Mouse (Mus musculus) induced T-regulatory cell, adult 2 months (primary cell): ENCODE measurements around the gene Rpap3.

Experiments used
- DNase-seq: peaks from one replicate; pipeline ENCODE4 v3.0.0-alpha.2; 2012; ENCODE audit warnings: low read depth

Rpap3 gene

GRCm38 (mm10) chr15:97693411-97693810 lies 12.2 kb downstream of the Rpap3 start:
- no peak for DNase-seq

- DNase-seq = no peak
Measured at GRCm38 (mm10) chr15:97684118-97684517, 21.5 kb downstream of the Rpap3 start.

DNA sequence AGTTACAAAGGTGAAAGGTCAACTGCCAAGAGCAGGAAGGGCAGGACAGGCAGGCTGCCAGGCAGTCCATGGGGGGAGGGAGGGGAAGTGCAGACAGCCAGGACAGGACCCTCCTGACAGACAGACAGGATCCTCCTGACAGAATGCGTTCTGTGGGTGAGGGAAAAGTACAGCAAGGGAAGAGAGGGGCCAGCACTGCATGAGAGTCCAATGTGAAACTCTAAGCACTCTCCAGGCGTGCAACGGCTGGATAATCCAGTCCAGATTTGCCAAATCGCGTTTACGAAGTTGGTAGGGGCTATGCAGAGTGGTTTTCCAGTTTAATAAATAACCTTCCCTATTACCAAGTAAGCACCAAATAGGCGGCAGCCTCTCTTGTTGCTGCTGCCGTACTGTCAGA lies 23.6 kb downstream of the Rpap3 start:
- DNase-seq = no peak

DNA sequence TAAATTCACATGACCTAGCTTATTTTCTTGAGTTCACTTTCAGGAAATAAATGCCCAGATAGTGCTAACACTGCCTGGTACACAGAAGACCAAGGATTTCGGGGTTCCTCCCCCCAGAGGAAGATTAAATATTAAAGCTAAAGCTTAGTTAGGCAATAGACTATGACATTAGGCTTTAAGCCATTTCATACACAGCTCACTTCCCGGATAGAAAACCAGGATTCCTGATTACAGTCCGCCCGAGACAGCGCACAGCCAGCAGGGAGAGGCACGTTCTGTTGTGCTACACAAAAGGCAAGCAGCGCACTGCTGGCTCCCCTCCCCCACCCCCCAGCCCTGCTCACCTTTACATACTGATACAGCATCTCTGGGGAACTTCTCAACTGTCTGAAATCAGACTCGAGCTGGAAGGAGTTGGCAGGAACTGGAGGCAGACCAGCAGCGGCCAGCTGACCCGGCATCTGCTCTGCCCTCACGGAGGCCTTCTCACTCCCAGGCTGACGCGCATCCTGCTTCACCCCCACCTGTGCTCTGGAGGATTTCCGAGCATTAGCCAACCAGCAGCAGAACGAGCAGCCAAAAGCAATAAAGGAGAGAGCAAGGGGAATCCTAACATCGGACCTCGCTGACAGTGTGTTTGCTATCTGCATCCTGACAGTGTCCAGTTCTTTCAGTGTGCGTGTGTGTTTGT lies 25.5 kb downstream of the Rpap3 start:
- DNase-seq = no peak

GRCm38 (mm10) chr15:97677341-97677740 lies 28.3 kb downstream of the Rpap3 start:
- no peak for DNase-seq

- peak; percentile 66 for DNase-seq
Measured at GRCm38 (mm10) chr15:97675927-97676326, 29.7 kb downstream of the Rpap3 start.

- DNase-seq = no peak
Measured at GRCm38 (mm10) chr15:97674423-97674822, 31.2 kb downstream of the Rpap3 start.

DNA sequence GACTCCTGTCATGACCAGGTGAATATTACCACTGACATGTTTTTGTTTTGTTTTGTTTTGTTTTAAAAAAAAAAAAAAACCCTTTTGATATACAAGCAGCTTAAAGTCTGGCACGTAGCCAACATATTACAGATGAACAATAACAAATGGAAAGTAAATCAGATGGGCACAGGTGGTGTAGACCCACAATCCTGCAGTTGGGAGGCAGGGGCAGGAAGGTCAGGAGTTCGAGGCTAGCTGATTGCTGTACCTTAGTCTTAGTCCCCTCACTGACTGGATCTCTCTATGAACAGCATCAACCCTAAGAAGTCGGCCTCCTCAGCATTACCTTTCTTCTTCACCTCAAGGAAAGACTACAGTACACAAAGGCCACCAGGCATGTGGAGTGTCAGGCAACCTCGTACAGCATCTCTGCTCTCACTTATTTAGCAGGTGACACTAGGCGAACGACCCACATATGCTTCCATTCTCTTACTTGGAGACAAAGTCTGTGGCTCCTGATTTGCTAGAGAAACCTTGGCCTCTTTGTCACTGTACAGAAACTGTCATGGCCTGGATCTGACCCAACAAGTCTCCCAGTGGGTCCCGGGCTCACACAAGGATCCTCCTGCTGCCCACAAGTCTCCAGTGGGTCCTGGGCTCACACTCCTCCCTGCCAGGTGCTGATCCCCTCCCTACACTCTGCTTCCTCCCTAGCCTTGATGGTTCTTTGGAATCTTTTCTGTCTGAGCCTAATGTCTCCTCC lies 32.2 kb downstream of the Rpap3 start:
- peak; percentile 57 for DNase-seq

DNA sequence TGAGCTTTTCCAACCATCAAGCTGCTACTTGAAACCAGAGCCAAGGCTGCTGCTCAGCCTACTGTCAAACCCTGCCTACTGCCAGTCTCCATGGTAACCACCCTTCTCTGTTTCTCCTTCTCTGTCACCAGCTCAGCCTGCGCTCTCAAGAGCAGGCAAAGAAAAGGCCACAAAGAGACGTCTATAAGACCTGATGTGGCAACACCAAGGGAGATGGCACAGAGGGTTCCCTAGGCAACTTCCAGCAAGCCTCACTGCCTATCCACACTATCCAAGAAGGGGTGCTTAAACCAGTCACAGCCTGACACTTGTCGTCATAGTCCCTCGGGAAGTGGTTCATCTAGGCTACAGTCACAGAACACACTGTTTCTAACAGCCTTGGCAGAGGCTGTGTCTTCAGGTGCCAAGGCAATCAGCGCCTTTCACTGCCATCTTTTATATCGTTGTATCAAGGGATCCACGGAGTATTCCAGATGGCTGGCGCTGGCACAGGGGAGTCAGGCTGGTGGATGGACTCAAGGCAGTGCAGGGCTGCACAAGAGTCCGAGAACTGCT lies 33.3 kb downstream of the Rpap3 start:
- peak; percentile 68 for DNase-seq

- DNase-seq = no peak
Measured at GRCm38 (mm10) chr15:97670554-97670953, 35.1 kb downstream of the Rpap3 start.

DNA sequence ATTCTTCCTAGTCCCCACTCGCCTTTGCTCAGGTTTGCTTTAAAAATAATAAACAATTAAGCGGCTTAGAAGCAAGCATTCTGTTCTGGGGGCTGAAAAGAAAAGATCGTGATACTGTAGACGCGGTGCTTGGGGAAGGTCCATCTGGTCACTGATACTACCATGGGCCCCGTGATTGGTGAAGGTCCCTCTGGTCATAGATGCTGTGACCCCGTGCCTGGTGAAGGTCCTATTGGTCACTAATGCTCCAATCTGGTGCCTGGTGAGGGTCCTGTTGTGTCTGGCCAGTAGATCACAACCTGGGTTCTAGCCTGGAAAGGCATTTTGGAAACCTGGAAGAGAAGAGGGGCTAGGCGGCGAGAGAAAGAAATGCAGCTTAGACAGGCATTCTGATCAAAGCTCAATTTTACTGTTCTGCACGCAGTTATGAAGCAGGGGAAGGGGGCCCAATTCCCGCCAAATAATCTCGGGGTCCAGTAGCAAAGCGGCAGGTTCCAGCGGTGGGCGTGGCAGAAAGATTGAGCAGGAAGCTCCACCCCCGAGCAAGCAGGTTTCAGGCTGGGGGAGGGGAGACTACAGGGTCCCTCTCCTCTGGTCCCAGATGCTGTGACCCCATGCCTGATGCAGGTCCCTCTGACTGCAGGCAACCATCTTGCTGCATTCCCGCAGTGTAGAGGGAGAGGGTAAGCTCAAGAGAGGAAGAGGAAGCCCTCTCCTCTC lies 37.3 kb downstream of the Rpap3 start:
- DNase-seq = peak; percentile 39

GRCm38 (mm10) chr15:97667437-97667836 lies 38.2 kb downstream of the Rpap3 start:
- peak; percentile 94 for DNase-seq

DNA sequence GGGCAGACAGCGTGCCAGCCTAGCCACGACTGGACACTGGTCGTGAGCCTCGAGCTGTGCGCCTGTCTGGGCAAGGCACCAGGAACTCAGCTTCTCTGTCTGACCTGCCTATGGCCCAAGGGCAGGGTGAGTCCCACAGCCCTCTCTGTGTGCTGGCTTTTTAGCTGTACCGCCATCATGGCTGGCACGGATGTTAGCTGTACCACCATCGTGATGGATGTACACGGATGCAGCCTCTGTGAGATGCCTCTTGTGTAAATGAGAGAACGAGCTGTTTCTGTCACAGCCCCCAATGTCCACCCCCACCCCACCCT lies 39.2 kb downstream of the Rpap3 start:
- no peak for DNase-seq

DNA sequence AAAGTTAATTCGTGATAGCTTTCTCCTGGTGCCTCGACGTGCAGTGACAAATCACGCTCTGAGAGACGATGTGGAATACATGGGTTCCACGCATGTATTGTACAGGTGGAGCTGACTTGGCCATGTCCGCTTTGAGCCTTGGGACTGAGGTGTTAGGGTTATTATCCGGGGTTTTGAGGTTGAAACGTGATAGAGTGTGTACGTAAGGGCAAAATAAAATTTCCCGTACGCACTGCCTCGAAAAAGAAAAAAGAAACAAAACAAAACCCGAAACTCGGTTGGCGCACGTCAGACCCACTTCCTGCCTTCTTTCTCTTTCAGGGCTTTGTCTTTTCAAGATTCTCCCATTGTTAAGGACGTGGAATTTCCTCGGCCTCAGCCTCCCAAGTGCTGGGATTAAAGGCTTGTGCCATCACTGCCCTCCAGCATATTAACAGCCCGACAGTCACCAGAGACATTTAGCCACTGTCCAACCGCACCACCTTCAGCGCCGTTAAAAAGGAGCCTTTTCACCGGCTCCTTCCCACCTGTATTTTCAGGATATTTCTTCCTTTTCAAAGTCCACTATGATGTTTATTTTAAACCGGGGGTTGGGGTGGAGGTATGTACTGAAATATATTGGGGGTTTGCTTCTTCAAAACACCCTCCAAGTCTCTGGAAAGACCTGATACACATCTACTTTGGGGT lies 39.7 kb downstream of the Rpap3 start:
- DNase-seq = peak; percentile 94

GRCm38 (mm10) chr15:97664981-97665668 lies 40.5 kb downstream of the Rpap3 start:
- peak; percentile 92 for DNase-seq

DNA sequence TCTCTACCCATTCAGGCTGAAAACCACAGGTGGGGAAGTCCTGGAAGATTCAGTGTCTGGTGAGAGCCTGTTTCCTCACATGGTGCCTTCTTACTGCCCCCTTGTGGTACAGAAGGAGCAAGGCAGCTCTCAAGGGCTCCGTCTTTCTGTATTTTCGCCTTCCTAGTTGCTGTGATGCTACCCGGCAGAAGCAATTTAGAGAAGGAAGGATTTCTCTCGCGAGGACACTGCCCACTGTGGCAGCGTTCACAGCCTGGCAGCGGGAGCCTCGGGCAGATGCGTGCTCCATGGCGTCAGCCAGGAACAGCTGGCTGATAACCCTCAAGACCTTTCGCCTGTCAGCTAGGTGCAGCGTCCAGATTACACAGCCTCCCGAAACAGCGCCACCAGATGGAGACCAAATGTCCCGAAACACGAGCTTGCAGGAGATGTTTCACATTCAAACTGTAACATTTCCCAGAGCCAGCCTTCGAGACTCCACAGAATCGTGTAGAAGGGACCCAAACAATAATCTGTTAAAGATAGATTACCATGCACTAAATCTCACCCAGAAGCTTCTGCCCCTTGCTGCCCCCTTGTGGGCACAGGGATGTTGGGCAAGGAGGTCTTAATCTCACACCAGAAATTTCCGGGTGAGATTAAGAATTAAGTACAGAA lies 41.7 kb downstream of the Rpap3 start:
- DNase-seq = peak; percentile 95

DNA sequence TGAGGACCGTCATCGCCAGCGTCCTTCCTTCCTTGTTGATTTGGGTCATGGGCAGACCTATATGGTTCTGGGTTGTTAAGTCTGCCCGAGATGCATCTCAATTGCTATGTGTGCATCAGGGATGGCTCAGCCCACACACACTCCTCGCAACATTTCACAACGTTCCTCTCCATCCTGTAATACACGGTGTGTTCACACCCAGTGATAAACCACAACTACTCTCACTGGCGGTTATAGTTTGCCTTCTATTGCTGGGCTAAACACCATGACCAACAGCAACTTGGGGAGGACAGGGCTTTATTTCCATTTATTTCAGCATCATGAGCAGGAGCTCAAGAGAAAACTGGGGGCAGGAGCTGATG lies 46.9 kb downstream of the Rpap3 start:
- DNase-seq = no peak

- DNase-seq = no peak
Measured at GRCm38 (mm10) chr15:97657856-97658754, 47.5 kb downstream of the Rpap3 start.

DNA sequence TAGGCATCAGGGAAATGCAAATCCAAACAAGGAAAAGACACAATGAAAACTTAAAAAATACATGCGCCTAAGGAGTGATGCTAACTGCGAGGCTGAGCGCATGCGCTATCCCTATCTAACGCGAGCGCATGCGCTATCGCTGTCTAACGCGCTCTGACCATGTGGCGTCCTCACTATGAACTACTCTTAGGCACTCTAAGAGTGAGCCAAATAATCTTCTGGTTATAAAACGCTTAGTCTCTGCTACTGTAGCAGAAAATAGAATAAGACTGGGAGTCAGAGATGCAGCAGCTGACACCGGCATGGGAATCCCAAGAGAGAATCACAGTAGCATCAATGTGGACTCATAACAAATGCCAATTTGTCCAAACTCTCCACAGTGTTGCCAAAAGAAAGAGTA lies 48.2 kb downstream of the Rpap3 start:
- DNase-seq = no peak

- DNase-seq = no peak
Measured at GRCm38 (mm10) chr15:97649726-97650125, 55.9 kb downstream of the Rpap3 start.
